Mouse (Mus musculus) adrenal gland, adult 2 months (tissue): ENCODE results near the gene Akap5. TPM values are rescaled to one million over a fixed set of nuclear protein-coding genes. Genes with fewer than 3 reads are reported as not detected.

Experiments
- DNase-seq: peaks from one replicate; pipeline ENCODE4 v3.0.0; 2021
- polyA plus RNA-seq: library from polyadenylated mRNA; depleted of rRNA; stranded (reverse); fragments of >200 nt; gene quantifications from 2 replicates; pipeline ENCODE4 v1.2.3, GENCODE M21; 2012; rRNA removed
- total RNA-seq, 2 experiments: library from RNA; stranded (reverse); gene quantifications; 2 replicates each; pipeline ENCODE4 v1.2.3; 2021

Gene Akap5
- total and polyA plus RNA-seq, 3 experiments = 0.07 to 0.76 (median 0.29) TPM

GRCm38 (mm10) chr12:76368790-76369205, 44.1 kb downstream of the Akap5 start:
- DNase-seq = no peak

- peak; percentile 92 for DNase-seq
These were observed 44.7 kb downstream of the Akap5 start, which contains the start of gene Zbtb25 for GRCm38 (mm10) chr12:76369206-76369977. Gene Zbtb25, minus strand, starts transcription at chr12:76369602.

GRCm38 (mm10) chr12:76369978-76370830, 45.5 kb downstream of the Akap5 start, which contains the start of gene Zbtb1:
Gene Zbtb1, plus strand, starts transcription at chr12:76370266.
- peak; percentile 93 for DNase-seq

- peak; percentile 91 for DNase-seq
These were observed 46.3 kb downstream of the Akap5 start for GRCm38 (mm10) chr12:76370831-76371571.

GRCm38 (mm10) chr12:76372046-76372445, 47.4 kb downstream of the Akap5 start:
- DNase-seq = no peak

GRCm38 (mm10) chr12:76372881-76373818, 48.5 kb downstream of the Akap5 start:
- no peak for DNase-seq

GRCm38 (mm10) chr12:76373991-76374390, 49.3 kb downstream of the Akap5 start:
- no peak for DNase-seq

GRCm38 (mm10) chr12:76374911-76375310, 50.2 kb downstream of the Akap5 start:
- no peak for DNase-seq

GRCm38 (mm10) chr12:76375506-76375905, 50.8 kb downstream of the Akap5 start:
- DNase-seq = no peak

GRCm38 (mm10) chr12:76376649-76377048, 52.0 kb downstream of the Akap5 start:
- peak; percentile 22 for DNase-seq

GRCm38 (mm10) chr12:76377059-76377458, 52.4 kb downstream of the Akap5 start:
- no peak for DNase-seq

GRCm38 (mm10) chr12:76377726-76378125, 53.0 kb downstream of the Akap5 start:
- DNase-seq = peak; percentile 64

- peak; percentile 14 for DNase-seq
These were observed 53.9 kb downstream of the Akap5 start for GRCm38 (mm10) chr12:76378556-76378955.

- DNase-seq = no peak
These were observed 55.5 kb downstream of the Akap5 start for GRCm38 (mm10) chr12:76380151-76380550.

Other genes starting within 250 kb of the Akap5 start
- not detected for gene Esr2, start 147.6 kb upstream of the Akap5 start, total RNA-seq
- not detected in 2 replicates for gene Esr2, start 147.6 kb upstream of the Akap5 start, polyA plus RNA-seq
- not detected for gene Tex21, start 78.1 kb upstream of the Akap5 start, total RNA-seq
- not detected in 2 replicates for gene Tex21, start 78.1 kb upstream of the Akap5 start, polyA plus RNA-seq
- gene Mthfd1, start 69.6 kb upstream of the Akap5 start, total RNA-seq = 10 to 100 TPM; 41.8 to 49.4 TPM
- 16.0 and 18.1 TPM in 2 replicates for gene Mthfd1, start 69.6 kb upstream of the Akap5 start, polyA plus RNA-seq
- 1 to 10 TPM; 6.9 to 9.4 TPM for gene Zbtb25, start 44.7 kb downstream of the Akap5 start, total RNA-seq
- 4.9 and 6.0 TPM in 2 replicates for gene Zbtb25, start 44.7 kb downstream of the Akap5 start, polyA plus RNA-seq
- 1 to 10 TPM; 5.0 to 5.5 TPM for gene Zbtb1, start 45.4 kb downstream of the Akap5 start, total RNA-seq
- gene Zbtb1, start 45.4 kb downstream of the Akap5 start, polyA plus RNA-seq = 2.3 and 2.4 TPM in 2 replicates
- gene Hspa2, start 79.3 kb downstream of the Akap5 start, total RNA-seq = 10 to 100 TPM; 18.7 to 23.8 TPM
- gene Hspa2, start 79.3 kb downstream of the Akap5 start, polyA plus RNA-seq = 15.9 and 21.3 TPM in 2 replicates
- under 1 TPM; 0.23 to 0.24 TPM for gene Ppp1r36, start 92.6 kb downstream of the Akap5 start, total RNA-seq
- gene Ppp1r36, start 92.6 kb downstream of the Akap5 start, polyA plus RNA-seq = not detected in 2 replicates
- 10 to 100 TPM in 1 of 2 experiments, 1 to 10 TPM in 1; 9.9 to 17.5 TPM for gene Plekhg3, start 206.0 kb downstream of the Akap5 start, total RNA-seq
- 5.1 and 7.9 TPM in 2 replicates for gene Plekhg3, start 206.0 kb downstream of the Akap5 start, polyA plus RNA-seq